Mouse (Mus musculus) liver, embryonic 14.5 days (tissue): Measurements from ENCODE around the gene Gm20661.

Experiments used
- CTCF ChIP-seq: IDR thresholded peaks from 2 replicates; pipeline ENCODE4 v1.5.1; 2016; ENCODE audit warnings: antibody characterized with exemption, low read depth, control low read depth
- EP300 ChIP-seq: IDR thresholded peaks from 2 replicates; pipeline ENCODE4 v1.6.1; 2016; ENCODE audit warnings: antibody characterized with exemption, low read depth

- TF ChIP-seq CTCF, result no peak
- TF ChIP-seq EP300, result peak; percentile 71
Measured at GRCm38 (mm10) chr9:107974491-107975171, 8.2 kb upstream of the Gm20661 start.
